Mouse (Mus musculus) CH12.LX (cell line): ENCODE results near the gene Tex9.

ENCODE experiments used
- CHD1 ChIP-seq: IDR thresholded peaks from 2 replicates; pipeline ENCODE4 v1.6.1; 2012; ENCODE audit warnings: low read depth, low read length, improper control_type of control experiment, inconsistent platforms
- CTCF ChIP-seq, 2 experiments: IDR thresholded peaks in 1 of 2; conservative IDR thresholded peaks in 1 of 2; 2 replicates each; pipeline ENCODE4 v1.5.1; 2011 to 2012; ENCODE audit warnings: low read depth in 2 of 2, low read length in 2 of 2, improper control_type of control experiment in 1 of 2, inconsistent platforms in 1 of 2, mild to moderate bottlenecking in 1 of 2, moderate library complexity in 1 of 2
- E2F4 ChIP-seq: IDR thresholded peaks from 2 replicates; pipeline ENCODE4 v1.6.1; 2011; ENCODE audit warnings: low read depth, low read length, improper control_type of control experiment; ENCODE audit not compliant: insufficient replicate concordance
- EP300 ChIP-seq: IDR thresholded peaks from 2 replicates; pipeline ENCODE4 v1.6.1; 2011; ENCODE audit warnings: low read length, improper control_type of control experiment
- GABPA ChIP-seq: IDR thresholded peaks from 2 replicates; pipeline ENCODE4 v1.6.1; 2012; ENCODE audit warnings: low read depth, low read length, improper control_type of control experiment, inconsistent platforms; ENCODE audit not compliant: insufficient replicate concordance
- MAX ChIP-seq: IDR thresholded peaks from 2 replicates; pipeline ENCODE4 v1.6.1; 2011; ENCODE audit warnings: low read length, improper control_type of control experiment
- MEF2A ChIP-seq: IDR thresholded peaks from 2 replicates; pipeline ENCODE4 v1.6.1; 2014; ENCODE audit warnings: low read depth, mild to moderate bottlenecking, inconsistent platforms, low read length, improper control_type of control experiment, borderline replicate concordance
- NELFE ChIP-seq: IDR thresholded peaks from 2 replicates; pipeline ENCODE4 v1.6.1; 2011; ENCODE audit warnings: low read depth, low read length, improper control_type of control experiment
- POLR2A ChIP-seq: IDR thresholded peaks from 2 replicates; pipeline ENCODE4 v1.6.1; 2011; ENCODE audit warnings: low read depth, mild to moderate bottlenecking, improper control_type of control experiment, low read length
- RAD21 ChIP-seq: IDR thresholded peaks from 2 replicates; pipeline ENCODE4 v1.6.1; 2011; ENCODE audit warnings: low read depth, mild to moderate bottlenecking, low read length, improper control_type of control experiment, moderate library complexity
- USF1 ChIP-seq: IDR thresholded peaks from 2 replicates; pipeline ENCODE4 v1.6.1; 2014; ENCODE audit warnings: low read depth, mild to moderate bottlenecking, inconsistent platforms, low read length, improper control_type of control experiment
- ZC3H11A ChIP-seq: IDR thresholded peaks from 2 replicates; pipeline ENCODE4 v1.6.1; 2012; ENCODE audit warnings: low read depth, mild to moderate bottlenecking, inconsistent platforms, low read length, improper control_type of control experiment
- ZKSCAN1 ChIP-seq: IDR thresholded peaks from 2 replicates; pipeline ENCODE4 v1.6.1; 2012; ENCODE audit warnings: low read depth, inconsistent platforms, low read length, improper control_type of control experiment, borderline replicate concordance
- ZMIZ1 ChIP-seq: IDR thresholded peaks from 2 replicates; pipeline ENCODE4 v1.6.1; 2012; ENCODE audit warnings: low read depth, mild to moderate bottlenecking, inconsistent platforms, low read length, improper control_type of control experiment

GRCm38 (mm10) chr9:72520849-72521248 is 28.8 kb upstream of the Tex9 start:
- no peak for TF ChIP-seq ZC3H11A
- no peak for TF ChIP-seq CTCF (conservative IDR thresholded peaks at IDR 0.05 in 1 of 2, IDR thresholded peaks at IDR 0.05 in 1 of 2; ENCODE audit: low read depth in 2 of 2, low read length in 2 of 2)
- TF ChIP-seq GABPA: no peak
- no peak for TF ChIP-seq NELFE
- TF ChIP-seq RAD21: no peak
- no peak for TF ChIP-seq E2F4
- no peak for TF ChIP-seq EP300
- TF ChIP-seq MEF2A: no peak
- no peak for TF ChIP-seq MAX
- no peak for TF ChIP-seq USF1
- TF ChIP-seq ZMIZ1: no peak
- TF ChIP-seq POLR2A: no peak
- no peak for TF ChIP-seq ZKSCAN1
- TF ChIP-seq CHD1: no peak
